Mouse (Mus musculus) embryo, embryonic 11 days (tissue): ENCODE measurements around the gene Dlg5.

Experiments used
- DNase-seq: peaks from one replicate; pipeline ENCODE4 v3.0.0-alpha.2; 2015

Gene Dlg5

GRCm38 (mm10) chr14:24098828-24099227 lies 146.9 kb downstream of the Dlg5 start:
- no peak for DNase-seq

GRCm38 (mm10) chr14:24094656-24095055 lies 151.1 kb downstream of the Dlg5 start:
- DNase-seq: no peak

- DNase-seq: no peak
Observed at GRCm38 (mm10) chr14:24093221-24093620, 152.5 kb downstream of the Dlg5 start.

GRCm38 (mm10) chr14:24092391-24092790 lies 153.3 kb downstream of the Dlg5 start:
- DNase-seq: no peak

- no peak for DNase-seq
Observed at GRCm38 (mm10) chr14:24090790-24091189, 154.9 kb downstream of the Dlg5 start.

- no peak for DNase-seq
Observed at GRCm38 (mm10) chr14:24089181-24089580, 156.5 kb downstream of the Dlg5 start.

GRCm38 (mm10) chr14:24087430-24087829 lies 158.3 kb downstream of the Dlg5 start:
- no peak for DNase-seq

GRCm38 (mm10) chr14:24086481-24086880 lies 159.2 kb downstream of the Dlg5 start:
- DNase-seq: no peak
